Mouse (Mus musculus): ENCODE measurements around the gene Htr2b.
A peak's percentile ranks its signal among the peaks of the same experiment; 100 is the strongest.

GRCm38 (mm10) chr1:86111779-86112178 is at the start of gene Htr2b:
- TF ChIP-seq POLR2A (IDR thresholded peaks at IDR 0.05; ENCODE audit: extremely low read depth, insufficient read depth, low read length) = no peak
- TF ChIP-seq CTCF (IDR thresholded peaks at IDR 0.05; ENCODE audit: extremely low read depth, insufficient read depth, low read length) = 0 out of 2 replicates have a peak, but pooled peaks have one; percentile 1

Data from cortical plate, adult 2 months (tissue).